Mouse (Mus musculus): ENCODE measurements at regions not wholly inside any gene's neighbourhood (a gene's known extent, or its start where the extent isn't known, plus 50 kb on each side); places are given as distances from the start of the nearest gene placed in this dataset.

DNA sequence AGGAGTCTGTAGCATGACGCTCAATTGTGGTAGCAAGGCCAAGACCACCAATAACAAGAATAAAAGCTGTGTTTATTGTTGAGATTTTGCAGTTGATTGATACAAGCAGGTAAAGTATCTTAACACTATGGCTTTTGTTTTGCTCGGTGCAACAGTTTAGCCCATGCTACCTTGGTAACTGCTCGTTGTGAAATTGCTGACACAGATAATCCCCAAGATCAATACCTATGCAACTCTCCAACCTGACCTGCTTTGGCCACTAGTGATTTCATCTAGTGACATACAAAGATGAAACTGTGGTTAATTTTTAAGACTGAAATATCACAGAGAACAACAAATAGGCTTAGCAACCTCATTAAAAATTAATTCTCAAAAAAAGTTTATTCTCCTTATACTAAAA is 85.2 kb upstream of the Kynu start:
- TF ChIP-seq GATA2 (IDR thresholded peaks at IDR 0.05; ENCODE audit: borderline replicate concordance, low read depth, low read length) (no peak), POLR2AphosphoS5 (IDR thresholded peaks at IDR 0.05; ENCODE audit: insufficient replicate concordance, low read depth, low read length) (no peak), TAL1 (conservative IDR thresholded peaks at IDR 0.05; ENCODE audit: low read depth, low read length) (no peak), GATA1 (IDR thresholded peaks at IDR 0.05; ENCODE audit: borderline replicate concordance, low read length) (no peak), CTCF (IDR thresholded peaks at IDR 0.05; ENCODE audit: low read depth, low read length) (no peak)
- ATAC-seq (ENCODE audit: extremely low read depth, insufficient number of reproducible peaks, low FRiP score, poor library complexity, severe bottlenecking) (no peak), DNase-seq (ENCODE audit: low spot score) (no peak)
- Histone ChIP-seq H3K4me1 (ENCODE audit: insufficient read depth, low read depth, low read length) (no peaks in the 10 kb centered on the region), H3K27me3 (ENCODE audit: insufficient read depth, low read length) (no peaks in the 10 kb centered on the region), H3K4me3 (ENCODE audit: low read depth, low read length) (no peak overlapping the region), H3K9me3 (replicated peaks) (no peaks in the 10 kb centered on the region), H3K36me3 (replicated peaks) (no peaks in the 10 kb centered on the region)

DNA sequence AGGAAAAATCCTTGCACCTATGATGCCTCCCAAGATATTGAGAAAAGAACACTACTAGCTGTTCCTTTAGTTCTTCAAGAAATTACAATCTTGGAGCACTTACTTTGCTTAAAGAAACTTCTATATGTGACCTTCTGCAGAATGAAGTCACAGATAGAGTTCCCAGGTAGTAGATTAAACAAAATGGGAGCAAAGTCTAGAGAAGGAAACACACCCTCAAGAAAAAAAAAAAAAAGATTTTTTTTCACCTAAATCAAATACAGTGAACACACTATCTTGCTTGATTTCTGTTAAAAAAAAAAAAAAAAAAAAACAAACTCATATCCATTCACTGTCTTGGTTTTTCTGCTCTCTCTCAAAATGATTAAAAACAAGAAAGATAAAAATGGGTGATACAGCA is 76.6 kb upstream of the Kynu start:
- no peaks in the 10 kb centered on the region for H3K4me1 ChIP-seq (ENCODE audit: insufficient read depth, low read depth, low read length)
- DNase-seq (ENCODE audit: low spot score) (no peak), ATAC-seq (ENCODE audit: extremely low read depth, insufficient number of reproducible peaks, low FRiP score, poor library complexity, severe bottlenecking) (no peak)
- H3K27me3 ChIP-seq (ENCODE audit: insufficient read depth, low read length), result no peaks in the 10 kb centered on the region
- no peaks in the 10 kb centered on the region for H3K9me3 ChIP-seq (replicated peaks)
- no peaks in the 10 kb centered on the region for H3K36me3 ChIP-seq (replicated peaks)
- H3K4me3 ChIP-seq (ENCODE audit: low read depth, low read length), result no peak overlapping the region
- TF ChIP-seq TAL1 (conservative IDR thresholded peaks at IDR 0.05; ENCODE audit: low read depth, low read length) (no peak), GATA2 (IDR thresholded peaks at IDR 0.05; ENCODE audit: borderline replicate concordance, low read depth, low read length) (no peak), POLR2AphosphoS5 (IDR thresholded peaks at IDR 0.05; ENCODE audit: insufficient replicate concordance, low read depth, low read length) (no peak), CTCF (IDR thresholded peaks at IDR 0.05; ENCODE audit: low read depth, low read length) (no peak), GATA1 (IDR thresholded peaks at IDR 0.05; ENCODE audit: borderline replicate concordance, low read length) (no peak)

DNA sequence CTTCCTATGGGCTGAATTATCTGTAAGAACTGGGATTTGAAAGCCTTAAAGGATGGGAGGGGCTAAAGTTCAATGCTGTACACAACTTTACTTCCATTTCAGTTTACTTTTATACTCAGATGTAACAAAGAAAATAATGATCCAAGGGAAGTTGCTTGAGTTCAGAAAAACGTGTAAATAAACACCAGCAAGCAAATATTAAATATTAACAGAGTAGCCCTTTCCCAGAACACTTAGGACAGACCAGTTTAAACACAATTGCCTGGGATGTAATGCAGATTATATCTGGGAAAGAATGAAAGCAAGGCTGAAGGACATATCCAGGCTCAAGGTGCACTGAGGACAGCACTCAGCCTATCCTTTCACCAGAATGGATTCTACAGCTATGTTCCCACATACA is 75.3 kb upstream of the Kynu start:
- ATAC-seq (ENCODE audit: extremely low read depth, insufficient number of reproducible peaks, low FRiP score, poor library complexity, severe bottlenecking), result no peak
- no peaks in the 10 kb centered on the region for H3K9me3 ChIP-seq (replicated peaks)
- no peak overlapping the region for H3K4me3 ChIP-seq (ENCODE audit: low read depth, low read length)
- no peaks in the 10 kb centered on the region for H3K27me3 ChIP-seq (ENCODE audit: insufficient read depth, low read length)
- no peaks in the 10 kb centered on the region for H3K36me3 ChIP-seq (replicated peaks)
- DNase-seq (ENCODE audit: low spot score), result no peak
- no peaks in the 10 kb centered on the region for H3K4me1 ChIP-seq (ENCODE audit: insufficient read depth, low read depth, low read length)
- TF ChIP-seq GATA1 (IDR thresholded peaks at IDR 0.05; ENCODE audit: borderline replicate concordance, low read length) (no peak), GATA2 (IDR thresholded peaks at IDR 0.05; ENCODE audit: borderline replicate concordance, low read depth, low read length) (no peak), CTCF (IDR thresholded peaks at IDR 0.05; ENCODE audit: low read depth, low read length) (no peak), POLR2AphosphoS5 (IDR thresholded peaks at IDR 0.05; ENCODE audit: insufficient replicate concordance, low read depth, low read length) (no peak), TAL1 (conservative IDR thresholded peaks at IDR 0.05; ENCODE audit: low read depth, low read length) (no peak)
